Mouse (Mus musculus) heart, embryonic 15.5 days (tissue): ENCODE results near the gene Gm12216. TPM values are rescaled to one million over a fixed set of nuclear protein-coding genes. Genes with fewer than 3 reads are reported as not detected.
"Not testable (repeated sequence)": the region's sequence is repeated elsewhere in the genome, so short reads cannot be mapped to it uniquely, and the experiment has no call there.

ENCODE experiments used
- ATAC-seq: fragments of 200-750 bp; cut with Nextera tagmentation; replicated peaks from 2 replicates; pipeline ENCODE4 v1.8.0; 2017; ENCODE audit warnings: low read depth, moderate TSS enrichment; ENCODE audit not compliant: insufficient number of reproducible peaks, insufficient read depth, low FRiP score
- H3K27ac ChIP-seq: fragments of 300-500 bp; sonication (generic); 2 replicates; pipeline ENCODE4 v1.5.1; 2015; ENCODE audit warnings: mild to moderate bottlenecking, inconsistent platforms
- H3K27me3 ChIP-seq: fragments of 300-500 bp; sonication (generic); 2 replicates; pipeline ENCODE4 v1.6.1; 2015; ENCODE audit warnings: inconsistent platforms
- H3K36me3 ChIP-seq: fragments of 300-500 bp; sonication (generic); 2 replicates; pipeline ENCODE4 v1.6.1; 2015; ENCODE audit warnings: mild to moderate bottlenecking, inconsistent platforms
- H3K4me1 ChIP-seq: fragments of 300-500 bp; sonication (generic); replicated peaks from 2 replicates; pipeline ENCODE4 v1.6.1; 2015; ENCODE audit warnings: inconsistent platforms
- H3K4me2 ChIP-seq: fragments of 300-500 bp; sonication (generic); 2 replicates; pipeline ENCODE4 v1.6.1; 2015; ENCODE audit warnings: inconsistent platforms, mild to moderate bottlenecking, moderate library complexity
- H3K4me3 ChIP-seq: fragments of 300-500 bp; sonication (generic); 2 replicates; pipeline ENCODE4 v1.5.1; 2015; ENCODE audit warnings: mild to moderate bottlenecking, inconsistent platforms
- H3K9ac ChIP-seq: fragments of 300-500 bp; sonication (generic); 2 replicates; pipeline ENCODE4 v1.6.1; 2015; ENCODE audit warnings: mild to moderate bottlenecking, inconsistent platforms
- H3K9me3 ChIP-seq: fragments of 300-500 bp; sonication (generic); replicated peaks from 2 replicates; pipeline ENCODE4 v1.6.1; 2016; ENCODE audit warnings: inconsistent platforms
- WGBS: fragments of 180-500 bp; shearing (Covaris S2); methylation state at CpG from one replicate; pipeline ENCODE4 v1.1.7; 2015; ENCODE audit warnings: mixed read lengths; 5-methylcytosine and 5-hydroxymethylcytosine counted together
- polyA plus RNA-seq: library from polyadenylated mRNA; unstranded; fragments of >200 nt; fragmentation: Nextera tagmentation; extraction: Ambion mirVana; gene quantifications from 2 replicates; pipeline ENCODE4 v1.2.1, GENCODE M21; 2015

Gm12216 gene
- polyA plus RNA-seq, 1 experiment from 2014 or later = 0.74 TPM

DNA sequence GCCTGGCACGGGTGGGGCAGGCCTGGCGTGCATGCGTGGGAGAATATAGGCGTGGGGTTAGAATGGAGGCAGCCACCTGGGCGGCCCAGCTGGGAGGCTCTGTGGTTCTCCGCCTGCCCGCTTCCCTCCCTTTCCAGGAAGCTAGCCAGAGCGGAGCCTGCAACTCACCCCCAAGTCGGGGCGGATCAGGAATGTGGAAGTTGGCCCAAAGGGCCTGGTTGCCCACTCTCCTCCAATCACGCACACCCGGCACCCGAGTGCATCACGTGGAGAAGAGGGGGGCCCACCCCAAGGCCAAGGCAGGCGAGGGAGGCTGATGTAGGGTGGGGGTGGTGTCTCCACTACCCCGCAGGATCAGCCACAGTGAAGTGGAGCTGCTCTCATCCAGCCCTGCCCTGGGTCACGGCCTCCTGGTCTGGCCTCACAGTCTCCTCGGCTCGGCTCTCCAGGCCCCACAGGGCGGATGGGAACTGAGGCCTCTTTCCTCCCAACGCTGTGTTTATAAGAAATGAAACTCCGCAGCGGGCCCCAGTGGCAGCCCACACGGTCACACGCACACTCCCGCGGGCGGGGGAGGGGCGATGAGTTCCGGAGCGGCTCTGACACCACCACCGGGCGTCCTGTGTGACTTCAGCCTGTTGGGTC, 95.4 kb downstream of the Gm12216 start:
- WGBS = 2% methylated on average over 33 of the region's 33 CpGs
- ATAC-seq = peak; percentile 68
- H3K36me3 ChIP-seq = no peaks in the 10 kb centered on the region
- H3K4me3 ChIP-seq = peak overlapping the region; percentile 44
- peak overlapping the region; percentile 93 for H3K27ac ChIP-seq
- peak overlapping the region; percentile 63 for H3K9ac ChIP-seq
- H3K4me2 ChIP-seq = peak overlapping the region; percentile 75
- no peaks in the 10 kb centered on the region for H3K9me3 ChIP-seq
- peaks cover 55% of the 10 kb centered on the region for H3K4me1 ChIP-seq
- no peaks in the 10 kb centered on the region for H3K27me3 ChIP-seq

DNA sequence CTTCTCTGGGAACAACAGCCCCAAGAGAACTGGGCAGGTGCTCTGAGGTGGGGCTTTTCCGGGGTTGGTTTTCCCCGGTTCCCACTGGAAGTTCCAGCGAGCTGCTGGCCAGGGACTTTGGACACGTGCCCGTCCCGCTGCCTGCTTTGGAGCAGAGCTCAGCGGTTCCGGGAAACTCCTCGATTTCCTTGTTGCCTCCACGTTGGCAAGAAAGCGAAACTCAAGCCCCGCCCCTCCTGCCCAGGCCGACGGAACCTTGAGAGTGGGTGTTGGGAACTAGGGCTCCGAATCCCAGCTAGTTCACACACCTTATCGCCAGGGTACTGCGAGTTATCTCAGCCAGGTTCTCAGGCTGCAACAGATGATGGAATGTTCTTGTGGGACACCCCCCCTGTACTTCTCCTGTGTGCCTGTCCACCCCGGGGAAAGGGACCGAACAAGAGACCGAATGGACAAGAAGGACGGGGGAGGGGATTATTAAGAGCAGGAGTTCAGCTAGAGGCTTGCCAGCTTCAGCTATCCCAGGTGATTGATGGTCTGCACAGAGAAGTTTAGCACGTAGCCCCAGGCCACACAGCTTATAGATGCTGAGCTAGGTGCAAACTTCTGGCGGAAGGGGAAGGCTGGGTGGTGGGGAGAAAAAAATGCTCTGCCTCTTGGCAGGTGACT, 96.1 kb downstream of the Gm12216 start:
- Histone ChIP-seq H3K27me3 (no peaks in the 10 kb centered on the region), H3K4me3 (peak overlapping the region; percentile 44), H3K9me3 (no peaks in the 10 kb centered on the region), H3K4me2 (peak overlapping the region; percentile 75), H3K9ac (peak overlapping the region; percentile 63), H3K4me1 (peaks cover 59% of the 10 kb centered on the region), H3K27ac (peak overlapping the region; percentile 93), H3K36me3 (no peaks in the 10 kb centered on the region)
- 2% methylated on average over 23 of the region's 23 CpGs for WGBS
- peak; percentile 8; the same call in 1 of the 2 replicates for ATAC-seq

DNA sequence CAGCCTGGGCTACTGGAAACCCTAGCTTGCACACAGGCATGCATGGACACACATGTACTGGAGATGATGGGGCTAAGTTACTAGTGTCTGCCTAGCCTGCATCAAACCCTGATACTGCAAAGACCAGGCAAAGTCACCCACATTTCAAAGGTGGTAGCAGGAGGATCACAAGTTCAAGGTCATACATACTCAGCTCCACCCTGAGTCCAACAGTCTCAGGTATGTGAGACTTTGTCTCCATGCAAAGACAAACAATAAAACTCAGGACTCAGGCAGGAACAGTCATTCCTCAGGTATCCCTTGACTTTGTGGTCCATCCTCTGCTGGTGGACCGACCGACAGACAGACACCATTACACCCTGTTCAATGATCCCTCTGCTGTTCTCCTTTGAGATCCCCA, 96.6 kb downstream of the Gm12216 start:
- H3K4me1 ChIP-seq = peaks cover 59% of the 10 kb centered on the region
- WGBS = 52% methylated on average over 2 of the region's 2 CpGs

DNA sequence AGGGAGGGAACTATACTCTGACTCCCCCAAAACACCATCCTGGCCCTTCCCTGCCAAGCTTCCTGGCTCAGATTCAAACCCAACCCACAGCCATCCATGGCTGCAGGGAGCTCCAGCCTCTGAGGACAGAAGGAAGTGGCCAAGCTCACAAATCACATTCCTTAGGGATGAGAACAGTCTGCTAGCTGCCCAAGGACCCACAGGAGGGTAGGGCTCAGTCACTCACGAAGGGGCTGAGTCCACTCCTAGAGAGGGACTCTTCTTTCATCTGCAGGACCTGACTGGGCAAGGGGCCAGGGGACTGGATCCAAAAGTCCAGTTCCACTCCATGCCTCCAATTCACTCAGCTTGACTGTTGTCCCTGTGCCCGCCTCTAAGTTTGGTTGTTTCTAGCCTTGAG, 97.2 kb downstream of the Gm12216 start:
- no peak overlapping the region for H3K9ac ChIP-seq
- no peak overlapping the region for H3K4me3 ChIP-seq
- peak overlapping the region; percentile 93 for H3K27ac ChIP-seq
- H3K4me1 ChIP-seq = peaks cover 59% of the 10 kb centered on the region
- no peaks in the 10 kb centered on the region for H3K9me3 ChIP-seq
- no peaks in the 10 kb centered on the region for H3K27me3 ChIP-seq
- WGBS = 0% methylated on average over 2 of the region's 2 CpGs
- no peaks in the 10 kb centered on the region for H3K36me3 ChIP-seq
- peak; percentile 47; the same call in 1 of the 2 replicates for ATAC-seq
- H3K4me2 ChIP-seq = 0 out of 2 replicates have a peak overlapping the region, but pooled peaks have one; percentile 75

More for the DNA sequence above, 96.6 kb downstream of the Gm12216 start:
- H3K27me3 ChIP-seq = no peaks in the 10 kb centered on the region
- no peak for ATAC-seq
- H3K9me3 ChIP-seq = no peaks in the 10 kb centered on the region
- no peaks in the 10 kb centered on the region for H3K36me3 ChIP-seq
- H3K4me3 ChIP-seq = peak overlapping the region; percentile 44
- H3K4me2 ChIP-seq = peak overlapping the region; percentile 75
- H3K27ac ChIP-seq = peak overlapping the region; percentile 93
- 0 out of 2 replicates have a peak overlapping the region, but pooled peaks have one; percentile 63 for H3K9ac ChIP-seq

DNA sequence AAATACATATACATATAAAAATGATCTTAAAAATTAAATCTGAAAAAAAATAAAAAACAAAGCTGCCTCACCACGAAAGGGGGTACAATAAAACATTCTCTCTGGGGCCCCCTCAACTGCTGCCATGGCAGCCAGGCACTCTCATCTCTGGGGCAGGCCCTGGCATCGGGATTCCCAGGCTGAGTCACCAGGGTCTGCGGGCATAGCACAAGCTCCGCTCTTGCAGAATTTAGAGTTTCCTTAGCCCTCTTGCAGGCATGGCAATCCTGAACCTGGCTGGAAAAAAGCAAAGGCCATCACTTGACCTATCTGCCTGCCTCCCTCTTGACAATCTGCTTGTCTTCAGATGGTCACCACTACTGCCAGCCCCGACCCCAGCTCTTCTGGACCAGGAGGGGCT, 97.8 kb downstream of the Gm12216 start:
- ATAC-seq = no peak
- peak overlapping the region; percentile 93 for H3K27ac ChIP-seq
- H3K9ac ChIP-seq = no peak overlapping the region
- H3K27me3 ChIP-seq = no peaks in the 10 kb centered on the region
- no peaks in the 10 kb centered on the region for H3K9me3 ChIP-seq
- peaks cover 59% of the 10 kb centered on the region for H3K4me1 ChIP-seq
- no peak overlapping the region for H3K4me3 ChIP-seq
- H3K36me3 ChIP-seq = no peaks in the 10 kb centered on the region
- no peak overlapping the region for H3K4me2 ChIP-seq
- WGBS = 70% methylated on average over 5 of the region's 5 CpGs

DNA sequence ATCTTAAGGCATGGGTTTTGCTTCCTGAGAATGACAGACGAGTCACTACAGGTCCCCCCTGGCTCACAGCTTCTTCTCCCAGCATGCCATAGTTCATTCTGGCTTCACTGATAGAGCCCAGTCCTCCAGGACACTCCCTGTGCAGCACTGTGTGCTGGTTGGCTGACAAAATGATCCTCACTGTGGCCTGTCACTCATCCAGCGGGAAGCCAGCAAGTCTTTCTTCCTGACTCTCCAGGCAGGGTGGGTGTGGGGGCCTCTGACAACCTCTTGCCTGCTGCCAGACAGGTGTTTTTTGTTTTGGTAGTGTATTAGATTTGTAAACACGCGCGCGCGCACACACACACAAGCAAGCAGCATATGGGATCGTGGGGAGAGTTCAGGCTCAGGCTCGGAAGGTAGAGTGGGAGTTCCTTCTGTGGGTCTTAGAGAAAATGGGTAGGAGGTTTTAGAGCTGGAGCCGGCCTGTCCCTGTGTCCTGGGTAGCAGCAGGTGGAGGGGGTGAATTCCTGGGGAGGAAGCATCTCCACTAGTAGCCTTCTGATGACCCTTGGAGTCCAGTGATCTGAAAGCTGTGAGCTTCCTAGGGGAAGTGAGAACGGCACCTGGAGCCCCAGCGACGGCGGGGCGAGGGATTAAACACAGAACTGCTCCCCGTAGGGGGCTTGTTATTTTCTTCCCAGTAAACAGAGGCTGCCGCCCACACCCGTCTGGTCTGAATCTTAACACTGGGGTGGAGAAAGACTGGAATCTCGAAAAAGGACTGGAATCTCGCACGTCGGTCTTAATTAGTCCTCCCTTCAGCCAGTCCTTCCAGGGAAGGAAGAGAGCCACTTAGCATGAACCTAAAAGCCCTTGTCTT, 99.3 kb downstream of the Gm12216 start:
- H3K27me3 ChIP-seq = no peaks in the 10 kb centered on the region
- H3K4me3 ChIP-seq = peak overlapping the region; percentile 9; the same call in 1 of the 2 replicates
- no peak overlapping the region for H3K9ac ChIP-seq
- no peak for ATAC-seq
- WGBS = 20% methylated on average over 22 of the region's 22 CpGs
- no peaks in the 10 kb centered on the region for H3K9me3 ChIP-seq
- H3K27ac ChIP-seq = peak overlapping the region; percentile 32
- H3K4me2 ChIP-seq = peak overlapping the region; percentile 32
- no peaks in the 10 kb centered on the region for H3K36me3 ChIP-seq
- peaks cover 58% of the 10 kb centered on the region for H3K4me1 ChIP-seq

DNA sequence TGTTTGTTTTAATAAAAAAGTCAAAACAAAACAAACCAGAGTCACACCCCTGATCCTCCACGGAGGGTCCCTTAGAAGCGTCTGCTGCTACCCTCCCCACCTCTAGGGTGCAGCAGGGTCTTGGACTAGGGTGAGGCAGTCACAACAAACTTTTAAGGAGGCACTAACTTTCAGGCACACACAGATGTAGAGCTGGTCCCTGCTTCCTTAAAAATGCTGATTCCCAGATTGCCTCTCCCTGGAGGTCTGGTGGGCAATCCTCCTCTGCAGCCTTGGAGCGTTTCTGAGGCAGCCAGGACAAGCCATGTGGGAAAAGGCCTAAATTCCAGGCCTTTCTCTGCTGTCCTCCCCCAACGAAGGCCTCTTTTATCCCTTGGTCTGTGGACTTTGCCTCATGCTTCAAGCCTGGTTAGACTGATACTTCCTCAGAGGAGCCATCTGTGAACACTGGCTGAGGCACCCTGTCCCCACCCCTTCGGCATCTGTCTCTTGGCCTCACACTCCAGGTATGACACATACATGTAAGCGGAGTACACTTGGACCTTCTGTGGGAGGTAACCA, 100.2 kb downstream of the Gm12216 start:
- no peak overlapping the region for H3K4me3 ChIP-seq

DNA sequence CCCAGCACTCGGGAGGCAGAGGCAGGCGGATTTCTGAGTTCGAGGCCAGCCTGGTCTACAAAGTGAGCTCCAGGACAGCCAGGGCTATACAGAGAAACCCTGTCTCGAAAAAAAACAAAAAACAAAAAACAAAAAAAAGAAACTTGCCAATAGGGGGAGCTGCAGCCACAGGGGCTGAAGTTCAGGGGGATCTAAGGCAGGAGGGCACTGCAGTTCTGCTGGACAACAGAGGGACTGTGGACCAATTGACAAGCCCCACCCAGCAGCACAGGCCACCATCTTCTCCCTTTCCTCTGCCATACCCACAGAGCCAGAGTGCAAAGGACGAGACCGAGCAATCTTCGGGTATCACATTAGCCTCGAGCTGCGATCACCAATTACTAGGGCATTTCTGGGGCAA, 101.0 kb downstream of the Gm12216 start:
- ATAC-seq, H3K4me3 ChIP-seq, H3K27me3 ChIP-seq, H3K27ac ChIP-seq, H3K9ac ChIP-seq, H3K4me2 ChIP-seq, H3K9me3 ChIP-seq, H3K36me3 ChIP-seq: not testable (repeated sequence)
- H3K4me1 ChIP-seq = peaks cover 40% of the 10 kb centered on the region
- WGBS = 80% methylated on average over 9 of the region's 9 CpGs

More for the DNA sequence above, 100.2 kb downstream of the Gm12216 start:
- Histone ChIP-seq H3K4me1 (peaks cover 49% of the 10 kb centered on the region), H3K36me3 (no peaks in the 10 kb centered on the region), H3K27me3 (no peaks in the 10 kb centered on the region), H3K4me2 (no peak overlapping the region), H3K27ac (peak overlapping the region; percentile 32; the same call in 1 of the 2 replicates), H3K9ac (no peak overlapping the region), H3K9me3 (no peaks in the 10 kb centered on the region)
- WGBS = 36% methylated on average over 6 of the region's 6 CpGs
- ATAC-seq = no peak

DNA sequence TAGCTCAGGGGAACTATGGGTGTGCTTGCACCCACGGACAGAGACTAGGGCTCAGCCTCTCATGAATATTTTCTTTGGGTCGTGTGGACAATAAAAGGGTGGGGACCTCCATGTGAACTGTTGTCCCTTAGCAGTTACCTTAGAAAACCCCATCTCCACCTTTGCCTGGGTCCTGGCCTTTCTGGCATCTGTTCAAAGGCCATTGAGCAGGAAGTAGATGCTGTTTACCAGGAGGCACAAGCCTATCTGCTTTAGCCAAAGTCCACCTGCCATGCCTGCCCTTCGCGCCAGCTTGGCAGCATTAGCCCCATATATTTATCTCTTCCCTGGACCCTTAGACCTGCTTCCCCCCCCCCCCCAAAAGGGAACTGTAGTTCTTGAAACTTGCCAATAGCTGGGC, 101.4 kb downstream of the Gm12216 start:
- no peaks in the 10 kb centered on the region for H3K9me3 ChIP-seq
- H3K9ac ChIP-seq = no peak overlapping the region
- ATAC-seq = no peak
- no peak overlapping the region for H3K4me2 ChIP-seq
- no peaks in the 10 kb centered on the region for H3K36me3 ChIP-seq
- H3K4me3 ChIP-seq = no peak overlapping the region
- WGBS = 82% methylated on average over 4 of the region's 4 CpGs
- no peak overlapping the region for H3K27ac ChIP-seq
- peaks cover 36% of the 10 kb centered on the region for H3K4me1 ChIP-seq
- H3K27me3 ChIP-seq = no peaks in the 10 kb centered on the region

DNA sequence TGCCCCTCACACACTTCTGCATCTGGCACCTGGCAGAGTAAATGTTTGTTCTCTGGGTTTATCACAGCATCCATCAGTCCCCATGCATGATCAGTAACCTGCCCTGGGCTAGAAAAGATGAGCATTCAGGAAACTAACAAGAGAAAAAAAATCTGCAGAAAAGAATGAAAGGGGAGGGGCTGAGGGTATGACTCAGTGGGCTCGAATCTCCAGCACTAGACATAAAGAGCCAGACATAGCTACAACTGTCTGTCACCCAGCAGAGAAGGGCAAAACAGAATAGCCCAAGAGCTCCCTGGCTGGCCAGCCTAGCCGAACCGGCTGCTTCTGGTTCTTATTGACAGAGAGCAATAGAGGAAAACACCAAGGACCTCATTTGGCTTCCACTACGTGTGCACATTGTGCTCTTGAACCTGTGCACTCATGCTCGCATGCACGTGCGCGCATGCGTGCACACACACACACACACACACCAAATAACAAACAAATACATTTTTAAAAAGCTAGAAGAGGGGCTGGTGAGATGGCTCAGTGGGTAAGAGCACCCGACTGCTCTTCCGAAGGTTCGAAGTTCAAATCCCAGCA, 104.0 kb downstream of the Gm12216 start:
- 79% methylated on average over 12 of the region's 12 CpGs for WGBS
- no peak for ATAC-seq
- Histone ChIP-seq H3K27ac (no peak overlapping the region), H3K4me2 (no peak overlapping the region), H3K27me3 (no peaks in the 10 kb centered on the region), H3K36me3 (no peaks in the 10 kb centered on the region), H3K9ac (no peak overlapping the region), H3K4me3 (no peak overlapping the region), H3K9me3 (no peaks in the 10 kb centered on the region), H3K4me1 (peaks cover 19% of the 10 kb centered on the region)
